Mouse (Mus musculus) thymus, adult 2 months (tissue): ENCODE data around the gene Vmn2r36.
"Not testable (repeated sequence)": the region's sequence is repeated elsewhere in the genome, so short reads cannot be mapped to it uniquely, and the experiment has no call there.

Experiments
- CTCF ChIP-seq: fragments of 200-500 bp; IDR thresholded peaks from 2 replicates; pipeline ENCODE4 v1.5.1; 2012; ENCODE audit warnings: mild to moderate bottlenecking, control low read depth, low read length, moderate library complexity, borderline replicate concordance; ENCODE audit not compliant: control insufficient read depth, poor library complexity, insufficient read depth; ENCODE audit errors: extremely low read depth
- POLR2A ChIP-seq: fragments of 200-500 bp; IDR thresholded peaks from 2 replicates; pipeline ENCODE4 v1.6.1; 2012; ENCODE audit warnings: mild to moderate bottlenecking, low read length, control low read depth, moderate library complexity; ENCODE audit not compliant: control insufficient read depth, poor library complexity, insufficient read depth; ENCODE audit errors: extremely low read depth

DNA sequence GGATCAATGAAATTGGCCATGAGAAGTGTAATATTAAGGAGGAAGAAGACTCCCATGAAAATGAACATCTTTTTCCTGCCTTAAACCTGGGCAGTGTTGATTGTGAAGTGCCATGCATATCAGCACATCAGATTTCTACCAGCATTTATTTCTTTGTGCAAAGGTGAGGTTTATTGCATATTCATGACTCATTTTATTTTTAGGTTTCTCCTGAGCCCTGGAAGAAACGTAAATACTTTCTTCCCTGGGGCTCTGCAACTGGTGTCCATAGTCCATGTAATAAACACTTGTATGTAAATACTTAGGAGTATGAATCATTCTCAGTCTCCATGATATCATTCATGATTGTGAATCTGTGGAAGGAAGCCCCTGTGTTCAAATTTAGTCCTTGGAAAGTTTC lies at the start of gene Vmn2r36:
- TF ChIP-seq POLR2A, CTCF: not testable (repeated sequence)
